Mouse (Mus musculus) forebrain, embryonic 13.5 days (tissue): ENCODE measurements at regions not wholly inside any gene's neighbourhood (a gene's known extent, or its start where the extent isn't known, plus 50 kb on each side); places are given as distances from the start of the nearest gene placed in this dataset.

ENCODE experiments used
- ATAC-seq: fragments of 200-750 bp; cut with Nextera tagmentation; 2 replicates; pipeline ENCODE4 v1.8.0; 2017
- H3K27ac ChIP-seq: fragments of 300-500 bp; sonication (generic); 2 replicates; pipeline ENCODE4 v1.5.1; 2015; ENCODE audit warnings: inconsistent platforms, mild to moderate bottlenecking, moderate library complexity
- H3K27me3 ChIP-seq: fragments of 300-500 bp; sonication (generic); 2 replicates; pipeline ENCODE4 v1.6.1; 2015; ENCODE audit warnings: mild to moderate bottlenecking, inconsistent platforms
- H3K36me3 ChIP-seq: fragments of 300-500 bp; sonication (generic); 2 replicates; pipeline ENCODE4 v1.6.1; 2015; ENCODE audit warnings: mild to moderate bottlenecking, inconsistent platforms; ENCODE audit not compliant: poor library complexity, severe bottlenecking
- H3K4me1 ChIP-seq: fragments of 300-500 bp; sonication (generic); 2 replicates; pipeline ENCODE4 v1.6.1; 2015; ENCODE audit warnings: inconsistent platforms
- H3K4me2 ChIP-seq: fragments of 300-500 bp; sonication (generic); 2 replicates; pipeline ENCODE4 v1.6.1; 2015; ENCODE audit warnings: inconsistent platforms, mild to moderate bottlenecking, moderate library complexity
- H3K4me3 ChIP-seq: fragments of 300-500 bp; sonication (generic); 2 replicates; pipeline ENCODE4 v1.5.1; 2015; ENCODE audit warnings: mild to moderate bottlenecking, inconsistent platforms
- H3K9ac ChIP-seq: fragments of 300-500 bp; sonication (generic); 2 replicates; pipeline ENCODE4 v1.6.1; 2015; ENCODE audit warnings: mild to moderate bottlenecking, inconsistent platforms
- H3K9me3 ChIP-seq: fragments of 300-500 bp; sonication (generic); replicated peaks from 2 replicates; pipeline ENCODE4 v1.6.1; 2016; ENCODE audit warnings: inconsistent platforms
- WGBS: fragments of 180-500 bp; shearing (Covaris S2); methylation state at CpG from one replicate; pipeline ENCODE4 v1.1.7; 2015; 5-methylcytosine and 5-hydroxymethylcytosine counted together

- no peak overlapping the region for H3K9ac ChIP-seq
- no peak overlapping the region for H3K4me3 ChIP-seq
- no peak overlapping the region for H3K27ac ChIP-seq
- WGBS, result 89% methylated on average over 5 of the region's 5 CpGs
- H3K4me1 ChIP-seq, result no peaks in the 10 kb centered on the region
- no peaks in the 10 kb centered on the region for H3K9me3 ChIP-seq
- H3K4me2 ChIP-seq, result no peak overlapping the region
- no peak for ATAC-seq
- H3K36me3 ChIP-seq, result no peaks in the 10 kb centered on the region
- H3K27me3 ChIP-seq, result no peaks in the 10 kb centered on the region
Observed at GRCm38 (mm10) chr10:120528406-120528805, 52.1 kb upstream of the Hmga2 start.

- ATAC-seq, result no peak
- no peak overlapping the region for H3K4me3 ChIP-seq
- 92% methylated on average over 6 of the region's 6 CpGs for WGBS
Observed at GRCm38 (mm10) chr10:120527951-120528350, 51.7 kb upstream of the Hmga2 start.

GRCm38 (mm10) chr10:120526991-120527390 is 50.7 kb upstream of the Hmga2 start:
- Histone ChIP-seq H3K9me3 (no peaks in the 10 kb centered on the region), H3K4me2 (no peak overlapping the region), H3K4me1 (no peaks in the 10 kb centered on the region), H3K4me3 (no peak overlapping the region), H3K27ac (no peak overlapping the region), H3K27me3 (no peaks in the 10 kb centered on the region), H3K9ac (no peak overlapping the region), H3K36me3 (no peaks in the 10 kb centered on the region)
- no peak for ATAC-seq
- 88% methylated on average over 6 of the region's 6 CpGs for WGBS

More at GRCm38 (mm10) chr10:120527951-120528350, 51.7 kb upstream of the Hmga2 start:
- Histone ChIP-seq H3K27me3 (no peaks in the 10 kb centered on the region), H3K4me2 (no peak overlapping the region), H3K4me1 (no peaks in the 10 kb centered on the region), H3K9ac (no peak overlapping the region), H3K9me3 (no peaks in the 10 kb centered on the region), H3K27ac (no peak overlapping the region), H3K36me3 (no peaks in the 10 kb centered on the region)
